Mouse (Mus musculus): Measurements from ENCODE around the gene Gm17359.

DNA sequence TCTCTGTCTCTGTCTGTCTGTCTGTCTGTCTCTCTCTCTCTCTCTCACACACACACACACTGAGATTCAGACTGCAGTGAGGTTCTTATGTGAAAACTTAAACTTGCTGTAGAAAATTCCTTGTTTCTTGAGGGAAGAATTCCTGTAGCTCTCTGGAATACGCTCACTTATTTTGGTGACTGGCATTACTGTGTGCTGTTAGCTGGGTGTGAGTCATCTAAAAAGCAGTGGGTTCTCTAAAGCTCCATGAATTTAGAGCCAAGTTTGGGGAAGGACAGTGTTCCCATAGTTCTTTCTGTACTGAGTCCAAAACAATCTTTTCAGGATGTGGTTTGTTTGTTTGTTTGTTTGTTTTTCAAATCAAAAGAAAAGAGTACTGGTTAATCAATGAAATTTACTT is 89.0 kb downstream of the Gm17359 start:
- no peak for TF ChIP-seq MAFK (IDR thresholded peaks at IDR 0.05; ENCODE audit: insufficient read depth, low read depth, low read length)
- TF ChIP-seq ZNF384 (IDR thresholded peaks at IDR 0.05; ENCODE audit: low read depth, low read length) = no peak
